Comparison of ENCODE assay signal across 21 mouse cellular contexts in genomic region chr9:30769435-30769729, GRCm38 (mm10).
DNase-seq lines count a peak whose midpoint lies in the region; ATAC-seq and TF ChIP-seq lines count a peak whose summit lies in the region.
"Had no signal": no experiment of that assay in that cellular context is flagged by ENCODE, and none has a peak within 500 bp of the region (broad histone marks: within the 10 kb centered on the region; RNA-seq: fewer than 3 reads in every experiment).

No protein-coding gene starts in this region.

- H3K9ac ChIP-seq in intestine, embryonic 14.5 days (ENCODE audit: low read length) = no peak overlapping the region
- no peak overlapping the region for H3K9ac ChIP-seq in intestine, postnatal 0 days (ENCODE audit: low read depth, low read length)
- no peak overlapping the region for H3K9ac ChIP-seq in intestine, embryonic 15.5 days
- H3K9ac ChIP-seq in stomach, embryonic 15.5 days = no peak overlapping the region
- H3K9ac ChIP-seq: embryonic facial prominence, embryonic 12.5 days; forebrain, embryonic 15.5 days; heart, embryonic 15.5 days; hindbrain, embryonic 15.5 days had no signal

- peak; percentile 69 for DNase-seq in heart, embryonic 10.5 days (ENCODE audit: low spot score)
- DNase-seq in heart, postnatal 25 days (ENCODE audit: low spot score) = no peak
- no peak for DNase-seq in intestine, embryonic 14.5 days (ENCODE audit: low spot score)
- no peak for DNase-seq in adipocyte (ENCODE audit: low spot score)
- DNase-seq: adrenal gland, postnatal 10 days; B cell, adult 2 months; cerebellum, adult 11 months; cerebellum, adult 9-10 months; cerebellum, postnatal 25 days; gastrocnemius, postnatal 36 days; heart, adult 18-20 months; heart, postnatal 14 days had no signal

- WGBS in heart, embryonic 10.5 days = 55% methylated on average over 4 of the region's 4 CpGs
- WGBS in intestine, embryonic 14.5 days = 41% methylated on average over 4 of the region's 4 CpGs
- 63% methylated on average over 4 of the region's 4 CpGs for WGBS in intestine, postnatal 0 days
- 57% methylated on average over 4 of the region's 4 CpGs for WGBS in intestine, embryonic 15.5 days
- WGBS in stomach, embryonic 15.5 days = 45% methylated on average over 4 of the region's 4 CpGs

- H3K9me3 ChIP-seq in heart, embryonic 10.5 days = no peaks in the 10 kb centered on the region
- no peaks in the 10 kb centered on the region for H3K9me3 ChIP-seq in intestine, embryonic 14.5 days (ENCODE audit: control insufficient read depth, low read length)
- 0 out of 2 replicates have a peak, but pooled peaks cover 4% of the 10 kb centered on the region for H3K9me3 ChIP-seq in intestine, postnatal 0 days (ENCODE audit: control insufficient read depth)
- no peaks in the 10 kb centered on the region for H3K9me3 ChIP-seq in intestine, embryonic 15.5 days
- no peaks in the 10 kb centered on the region for H3K9me3 ChIP-seq in stomach, embryonic 15.5 days
- H3K9me3 ChIP-seq: embryonic facial prominence, embryonic 12.5 days; forebrain, embryonic 15.5 days; G1E; heart, embryonic 15.5 days; hindbrain, embryonic 15.5 days had no signal

- peaks cover 45% of the 10 kb centered on the region for H3K4me1 ChIP-seq in heart, embryonic 10.5 days
- H3K4me1 ChIP-seq in intestine, embryonic 14.5 days (replicated peaks; ENCODE audit: control insufficient read depth, insufficient read depth, low read length) = peaks cover 18% of the 10 kb centered on the region
- H3K4me1 ChIP-seq in intestine, postnatal 0 days (replicated peaks; ENCODE audit: control insufficient read depth, insufficient read depth, low read length) = no peaks in the 10 kb centered on the region
- 0 out of 2 replicates have a peak, but pooled peaks cover 5% of the 10 kb centered on the region for H3K4me1 ChIP-seq in intestine, embryonic 15.5 days (replicated peaks)
- 0 out of 2 replicates have a peak, but pooled peaks cover 4% of the 10 kb centered on the region for H3K4me1 ChIP-seq in stomach, embryonic 15.5 days
- H3K4me1 ChIP-seq: forebrain, embryonic 15.5 days; hindbrain, embryonic 15.5 days had no signal

- no peak overlapping the region for H3K4me2 ChIP-seq in intestine, embryonic 14.5 days (ENCODE audit: low read length)
- H3K4me2 ChIP-seq in intestine, postnatal 0 days (replicated peaks; ENCODE audit: low read depth) = no peak overlapping the region
- H3K4me2 ChIP-seq in intestine, embryonic 15.5 days (replicated peaks) = no peak overlapping the region
- no peak overlapping the region for H3K4me2 ChIP-seq in stomach, embryonic 15.5 days
- H3K4me2 ChIP-seq: embryonic facial prominence, embryonic 12.5 days; forebrain, embryonic 15.5 days; heart, embryonic 15.5 days; hindbrain, embryonic 15.5 days had no signal

- TF ChIP-seq CTCF in intestine, postnatal 0 days (IDR thresholded peaks at IDR 0.05; ENCODE audit: low read depth) = no peak

- ATAC-seq in intestine, embryonic 14.5 days (replicated peaks; ENCODE audit: low FRiP score, low TSS enrichment, low read depth) = peak; percentile 66
- no peak for ATAC-seq in intestine, postnatal 0 days
- ATAC-seq in intestine, embryonic 15.5 days = peak; percentile 52; the same call in 1 of the 2 replicates
- no peak for ATAC-seq in stomach, embryonic 15.5 days (ENCODE audit: insufficient read depth, low FRiP score, low read depth)
- ATAC-seq: CD4-positive, CD25-positive, alpha-beta regulatory T cell, adult 4 months; forebrain, embryonic 15.5 days had no signal

- intact Hi-C loops in heart, postnatal 25 days (cut with DNase I) = no loop called here

- H3K27me3 ChIP-seq in heart, embryonic 10.5 days (ENCODE audit: insufficient read depth, poor library complexity, severe bottlenecking) = no peaks in the 10 kb centered on the region
- no peaks in the 10 kb centered on the region for H3K27me3 ChIP-seq in intestine, embryonic 14.5 days (replicated peaks; ENCODE audit: control insufficient read depth, insufficient read depth, low read length)
- H3K27me3 ChIP-seq in intestine, postnatal 0 days (replicated peaks; ENCODE audit: control insufficient read depth, insufficient read depth, low read length) = no peaks in the 10 kb centered on the region
- H3K27me3 ChIP-seq in intestine, embryonic 15.5 days (replicated peaks) = no peaks in the 10 kb centered on the region
- no peaks in the 10 kb centered on the region for H3K27me3 ChIP-seq in stomach, embryonic 15.5 days (replicated peaks)
- H3K27me3 ChIP-seq: embryonic facial prominence, embryonic 12.5 days; forebrain, embryonic 15.5 days; heart, embryonic 15.5 days; hindbrain, embryonic 15.5 days had no signal

- peak overlapping the region; percentile 42; the same call in 1 of the 2 replicates for H3K27ac ChIP-seq in heart, embryonic 10.5 days
- H3K27ac ChIP-seq in intestine, embryonic 14.5 days (ENCODE audit: low read depth) = no peak overlapping the region
- no peak overlapping the region for H3K27ac ChIP-seq in intestine, postnatal 0 days (ENCODE audit: low read depth, low read length)
- 0 out of 2 replicates have a peak overlapping the region, but pooled peaks have one; percentile 29 for H3K27ac ChIP-seq in intestine, embryonic 15.5 days
- peak overlapping the region; percentile 48 for H3K27ac ChIP-seq in stomach, embryonic 15.5 days
- H3K27ac ChIP-seq: embryonic facial prominence, embryonic 12.5 days; forebrain, embryonic 15.5 days; heart, embryonic 15.5 days; hindbrain, embryonic 15.5 days had no signal

- H3K36me3 ChIP-seq in heart, embryonic 10.5 days = no peaks in the 10 kb centered on the region
- no peaks in the 10 kb centered on the region for H3K36me3 ChIP-seq in intestine, embryonic 14.5 days (ENCODE audit: control insufficient read depth, insufficient read depth, low read length)
- no peaks in the 10 kb centered on the region for H3K36me3 ChIP-seq in intestine, postnatal 0 days (ENCODE audit: control insufficient read depth, insufficient read depth)
- H3K36me3 ChIP-seq in intestine, embryonic 15.5 days = no peaks in the 10 kb centered on the region
- no peaks in the 10 kb centered on the region for H3K36me3 ChIP-seq in stomach, embryonic 15.5 days
- H3K36me3 ChIP-seq: embryonic facial prominence, embryonic 12.5 days; forebrain, embryonic 15.5 days; G1E; heart, embryonic 15.5 days; hindbrain, embryonic 15.5 days had no signal

- H3K4me3 ChIP-seq in heart, embryonic 10.5 days = no peak overlapping the region
- H3K4me3 ChIP-seq in intestine, embryonic 14.5 days (ENCODE audit: low read depth, low read length) = no peak overlapping the region
- no peak overlapping the region for H3K4me3 ChIP-seq in intestine, postnatal 0 days (ENCODE audit: low read depth, low read length)
- H3K4me3 ChIP-seq in intestine, embryonic 15.5 days (replicated peaks) = no peak overlapping the region
- H3K4me3 ChIP-seq in stomach, embryonic 15.5 days (replicated peaks) = no peak overlapping the region
- H3K4me3 ChIP-seq: embryonic facial prominence, embryonic 12.5 days; forebrain, embryonic 15.5 days; heart, embryonic 15.5 days; hindbrain, embryonic 15.5 days had no signal

Comparison
In these comparisons a context has a peak if more than half of its experiments do, and no peak if none do; other contexts are left out.
1. H3K27ac ChIP-seq: peak in heart, embryonic 10.5 days (single experiment), intestine, embryonic 15.5 days (single experiment) and stomach, embryonic 15.5 days (single experiment); none in intestine, embryonic 14.5 days (single experiment) and intestine, postnatal 0 days (single experiment).
2. ATAC-seq: peak in intestine, embryonic 14.5 days (single experiment) and intestine, embryonic 15.5 days (single experiment); none in intestine, postnatal 0 days (single experiment) and stomach, embryonic 15.5 days (single experiment).